Mouse (Mus musculus): ENCODE data around the gene Ppp1r13b.

DNA sequence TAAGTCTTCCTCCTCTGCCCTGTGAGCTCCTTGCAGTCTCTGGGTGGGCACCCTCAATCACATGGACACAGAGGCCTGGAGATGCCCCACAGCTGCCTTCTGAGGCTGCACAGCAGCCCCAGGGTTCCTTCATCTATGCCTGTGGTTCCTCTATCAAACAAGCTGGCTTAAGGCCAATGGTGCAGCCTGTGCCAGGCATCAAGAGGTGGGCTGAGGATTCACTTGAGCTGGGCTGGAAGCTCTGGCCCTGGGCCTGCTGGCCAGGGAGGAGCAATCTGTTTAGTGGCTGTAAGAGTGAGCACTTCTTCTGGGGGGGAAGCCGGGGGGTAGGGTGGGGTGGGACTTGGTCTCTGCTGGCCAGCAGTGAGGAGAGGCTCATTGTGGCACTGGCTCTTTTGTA lies 19.4 kb upstream of the Ppp1r13b start:
- TF ChIP-seq CTCF (IDR thresholded peaks at IDR 0.05; ENCODE audit: control insufficient read depth, insufficient read depth, insufficient read length), result no peak
- no peak for TF ChIP-seq CEBPB (IDR thresholded peaks at IDR 0.05; ENCODE audit: low read depth)
- no peak for TF ChIP-seq MAX (IDR thresholded peaks at IDR 0.05)
- no peak for TF ChIP-seq USF1 (IDR thresholded peaks at IDR 0.05; ENCODE audit: low read depth)
- no peak for TF ChIP-seq MYOG (IDR thresholded peaks at IDR 0.05; ENCODE audit: control insufficient read depth, extremely low read depth, insufficient read length)
- no peak for TF ChIP-seq MYOD1 (IDR thresholded peaks at IDR 0.05; ENCODE audit: control insufficient read depth, insufficient read length, low read depth)
- TF ChIP-seq FOSL1 (IDR thresholded peaks at IDR 0.05; ENCODE audit: insufficient read depth, low read length, poor library complexity, severe bottlenecking), result no peak
